Mouse (Mus musculus) kidney, adult 8-10 months (tissue): ENCODE data around the gene Polg2.
"Not testable (repeated sequence)": the region's sequence is repeated elsewhere in the genome, so short reads cannot be mapped to it uniquely, and the experiment has no call there.

Experiments
- DNase-seq, 2 experiments: peaks; one replicate each; pipeline ENCODE4 v3.0.0; 2022

The Polg2 gene

DNA sequence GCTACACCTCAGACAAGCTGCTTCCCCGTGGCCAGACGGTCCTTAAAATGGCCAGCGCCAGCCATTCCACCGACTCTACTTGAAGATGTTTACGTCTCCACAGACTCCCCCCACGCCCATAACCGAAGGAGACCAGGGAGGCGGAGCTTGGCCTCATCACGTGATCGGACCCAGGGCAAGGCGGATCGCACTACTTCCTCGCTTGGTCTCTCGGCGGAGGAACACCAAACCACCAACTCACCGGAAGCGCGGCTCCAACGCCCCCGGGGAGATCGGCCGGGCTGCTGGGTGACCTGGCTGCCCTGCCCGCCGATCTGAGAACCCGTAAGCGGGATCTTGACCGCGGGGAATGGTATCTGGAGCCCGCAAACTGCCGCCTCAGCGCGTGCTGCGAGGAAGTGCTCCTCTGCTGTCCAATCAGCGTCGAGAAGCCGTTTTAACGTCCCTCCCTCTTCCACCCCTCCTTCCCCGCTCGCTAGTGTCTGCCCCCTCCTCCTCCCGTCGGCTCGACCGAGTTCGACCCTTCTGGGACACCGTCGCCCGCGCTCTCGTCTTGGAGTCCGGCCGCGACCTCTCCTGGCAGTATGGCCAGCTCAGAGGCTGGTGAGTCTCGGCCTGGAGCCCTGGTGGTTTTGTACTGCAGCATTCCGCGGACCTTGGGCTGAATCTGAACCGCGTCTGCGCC lies 9.6 kb upstream of the Polg2 start, which contains the start of the genes Ddx5 and Cep95:
TSS of gene Ddx5 (minus strand) at position 411 of the 685 bp plus-strand sequence.
TSS of gene Cep95 (plus strand) at position 478 of the 685 bp plus-strand sequence.
- peak; percentile 98 to 99 for DNase-seq

DNA sequence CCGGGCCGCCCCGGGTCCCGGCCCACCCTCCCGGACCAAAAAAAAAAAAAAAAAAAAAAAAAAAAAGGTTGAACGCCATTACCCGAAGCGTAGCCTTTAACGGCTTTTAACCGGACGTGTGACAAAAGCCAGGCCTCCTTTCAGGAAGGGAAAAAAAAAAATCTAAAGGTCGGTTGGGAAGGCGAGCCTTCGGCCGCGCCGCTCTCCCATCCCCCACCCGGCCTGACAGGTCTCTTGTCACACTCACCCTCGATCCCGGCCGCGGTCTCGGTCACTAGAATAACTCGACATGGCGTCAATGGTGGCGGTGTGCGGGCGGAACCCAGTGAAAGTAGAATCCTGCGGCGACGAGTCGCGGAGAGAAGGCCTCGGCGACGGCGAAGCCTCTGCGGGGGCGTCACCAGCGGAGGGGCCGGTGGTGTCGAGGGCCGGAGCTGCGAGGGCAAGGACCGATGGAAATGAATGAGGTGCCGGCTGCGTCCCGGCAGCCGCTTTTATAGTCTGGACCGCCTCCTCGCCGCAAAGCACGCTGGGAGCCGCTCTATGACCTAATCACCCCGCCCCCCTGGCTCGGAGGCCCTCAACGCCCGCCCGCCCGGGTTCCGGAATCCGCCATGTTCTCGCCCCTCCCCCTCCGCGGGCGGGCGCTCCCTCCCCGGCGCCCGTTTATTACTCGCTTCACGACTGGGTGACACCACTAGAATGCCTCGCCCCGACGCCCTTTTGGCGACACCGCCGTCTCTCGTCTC lies 8.9 kb upstream of the Polg2 start:
- DNase-seq, result peak; percentile 96 to 98

DNA sequence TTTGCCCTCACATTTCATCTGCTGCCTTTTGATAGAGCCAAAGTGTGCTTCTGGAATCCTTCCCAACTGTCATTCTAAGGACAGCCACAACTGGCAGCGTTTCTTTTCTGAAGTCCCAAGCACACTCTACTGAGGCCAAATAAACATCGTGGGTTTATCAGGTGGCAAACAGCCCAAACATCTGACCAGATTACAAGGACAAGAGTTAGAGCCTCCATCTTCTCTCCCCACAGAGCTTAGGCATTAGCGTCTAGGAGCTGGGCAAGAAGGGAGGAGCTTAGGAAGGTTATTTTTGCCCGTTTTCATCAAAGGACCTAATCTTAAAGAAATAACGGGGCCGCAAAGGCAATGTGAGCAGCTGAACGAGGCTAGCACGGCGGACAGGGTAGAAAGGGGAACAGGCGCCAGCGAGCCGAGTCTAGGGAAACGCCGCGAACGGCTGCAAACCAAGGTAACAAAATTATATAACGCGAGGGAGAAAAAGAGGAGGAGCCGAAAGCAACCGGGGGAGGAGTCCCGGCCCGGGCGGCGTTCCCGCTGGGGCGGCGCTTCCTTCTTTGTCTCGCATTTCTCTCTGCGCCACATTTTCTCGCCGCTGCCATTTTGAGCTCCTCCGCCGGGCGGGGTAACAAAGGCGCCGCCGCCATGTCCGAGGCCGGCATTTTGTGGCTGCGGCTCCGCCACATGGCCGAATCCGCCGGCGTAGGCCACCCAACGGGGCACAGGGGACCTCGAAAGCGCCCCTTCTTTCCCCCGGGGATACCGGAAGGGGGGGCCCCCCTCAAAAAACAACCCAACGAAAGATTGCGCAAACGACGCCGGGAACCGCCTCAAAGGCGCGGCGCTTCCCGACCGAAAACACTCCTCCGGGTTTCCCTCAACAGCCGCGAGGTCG lies 8.0 kb upstream of the Polg2 start:
- DNase-seq, result peak; percentile 90 to 93

DNA sequence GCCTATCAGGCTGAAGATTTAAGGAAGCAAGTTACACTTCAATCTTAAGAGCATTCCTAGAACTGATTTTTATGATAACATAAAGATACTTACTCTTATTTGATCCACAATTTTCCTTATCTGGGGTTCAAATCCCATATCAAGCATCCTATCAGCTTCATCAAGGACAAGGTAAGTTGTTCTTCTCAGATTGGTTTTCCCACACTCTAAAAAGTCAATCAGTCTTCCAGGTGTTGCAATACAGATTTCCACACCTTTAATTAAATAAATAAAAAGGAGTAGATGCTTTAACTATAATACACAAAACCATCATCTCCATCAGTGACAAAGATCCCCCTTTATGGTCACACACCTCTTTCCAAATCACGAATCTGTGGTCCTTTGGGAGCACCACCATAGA lies 5.7 kb upstream of the Polg2 start:
- DNase-seq, result no peak

DNA sequence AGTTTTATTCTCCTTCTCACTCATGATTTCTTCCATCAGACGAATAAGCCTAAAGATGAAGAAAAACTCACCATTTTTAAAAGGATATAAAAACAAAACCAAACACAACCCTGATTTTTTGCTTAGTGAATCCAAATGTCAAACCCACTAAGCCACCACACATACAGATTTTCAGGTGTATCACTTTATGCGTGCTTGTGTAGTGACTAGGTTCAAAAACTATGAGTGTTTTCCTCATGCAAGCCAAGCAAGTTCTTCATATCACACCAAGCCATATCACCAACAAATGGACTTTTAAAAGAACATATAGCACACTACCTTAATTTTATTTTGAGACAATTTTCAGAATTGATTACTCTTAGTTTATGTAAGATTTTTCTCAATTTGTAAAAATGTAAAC lies 5.1 kb upstream of the Polg2 start:
- no peak for DNase-seq

DNA sequence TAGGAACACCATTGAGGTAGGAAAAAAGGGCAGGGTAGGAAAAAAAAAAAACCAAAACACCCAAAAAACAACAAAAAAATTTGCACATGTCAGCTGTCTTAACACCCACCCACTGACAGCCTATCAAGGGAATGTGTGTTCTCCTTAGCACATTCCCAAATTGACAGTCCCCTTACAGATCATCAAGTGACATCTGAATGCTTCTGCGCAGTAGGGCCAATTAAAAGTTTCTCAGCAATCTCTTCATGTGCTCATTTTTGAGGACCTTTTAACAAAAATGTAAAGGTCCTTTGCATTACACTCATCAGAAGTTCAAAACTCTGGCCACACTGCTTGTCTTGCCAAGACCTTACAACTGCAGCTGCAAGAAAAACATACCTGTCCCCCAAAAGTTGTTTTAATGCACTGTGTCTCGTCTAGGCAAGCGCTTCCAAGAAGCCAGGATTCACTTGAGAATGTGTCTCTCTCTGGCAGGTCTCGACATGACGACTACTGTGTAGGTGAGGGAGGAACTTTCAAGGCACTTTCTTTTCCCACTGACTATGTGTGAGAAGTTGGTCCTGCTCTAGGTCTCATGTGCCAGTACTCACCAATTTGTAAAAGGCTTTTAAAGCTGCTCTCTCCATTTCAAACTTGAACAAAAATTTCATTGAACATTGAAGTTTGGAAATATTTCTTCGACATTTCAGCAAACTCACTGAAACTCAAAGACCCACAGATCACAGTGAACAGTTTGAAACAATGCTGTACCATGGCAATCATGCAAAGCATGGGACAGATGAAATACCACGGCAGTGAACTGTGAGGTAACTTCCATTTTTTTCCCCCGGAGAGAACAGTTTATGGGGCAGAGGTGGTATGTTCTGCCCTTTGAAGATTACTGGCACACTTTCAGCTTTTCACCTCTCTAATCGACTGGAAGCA lies 3.8 kb upstream of the Polg2 start:
- DNase-seq, result no peak

DNA sequence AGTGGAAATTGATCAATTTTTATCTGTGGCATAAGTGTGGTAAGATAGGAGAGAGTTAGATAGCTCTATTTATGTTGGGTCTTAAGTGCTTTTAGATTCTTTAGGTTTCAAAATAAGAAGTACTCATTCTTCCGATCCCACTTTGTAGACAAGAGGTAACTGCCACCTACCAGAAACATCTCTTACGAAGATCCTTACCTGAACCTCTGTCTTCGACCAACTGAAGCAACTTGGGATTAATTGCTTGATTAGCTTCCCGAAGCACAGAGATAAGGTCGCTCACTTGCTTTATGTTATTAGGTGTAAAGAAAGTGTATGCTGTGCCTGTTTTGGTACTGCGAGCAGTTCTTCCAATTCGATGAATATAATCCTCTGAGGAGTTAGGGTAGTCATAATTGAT lies 2.9 kb upstream of the Polg2 start:
- DNase-seq, result not testable (repeated sequence)

DNA sequence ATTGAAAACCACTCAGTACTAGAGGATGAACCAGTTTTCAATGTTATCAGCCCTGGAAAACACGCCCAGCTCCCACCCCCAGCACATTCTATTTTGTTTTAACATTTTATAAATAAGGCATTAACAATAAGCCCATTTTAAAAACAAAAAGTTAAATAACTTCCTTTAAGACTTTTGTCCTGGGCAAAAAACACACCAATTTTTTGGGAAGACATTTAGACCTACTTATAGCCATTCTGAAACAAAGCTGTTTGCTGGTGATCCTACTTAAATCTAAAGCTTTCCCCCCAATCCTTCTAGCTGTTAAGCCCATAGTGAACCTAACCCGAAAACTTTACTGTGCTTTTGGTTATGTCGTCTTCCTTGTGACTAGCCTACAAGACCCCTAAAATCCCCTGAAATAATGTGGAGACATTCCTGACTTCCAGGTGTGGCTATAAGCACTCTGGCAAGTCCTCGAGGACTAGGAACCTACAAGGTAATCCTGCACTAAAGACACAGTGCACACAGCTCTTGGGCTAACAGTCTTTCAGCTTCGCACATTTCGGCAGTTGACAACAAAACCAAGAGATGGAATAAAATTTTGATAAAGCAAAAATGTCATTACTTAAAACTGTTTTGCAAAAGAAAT lies 1.4 kb upstream of the Polg2 start:
- DNase-seq, result no peak

DNA sequence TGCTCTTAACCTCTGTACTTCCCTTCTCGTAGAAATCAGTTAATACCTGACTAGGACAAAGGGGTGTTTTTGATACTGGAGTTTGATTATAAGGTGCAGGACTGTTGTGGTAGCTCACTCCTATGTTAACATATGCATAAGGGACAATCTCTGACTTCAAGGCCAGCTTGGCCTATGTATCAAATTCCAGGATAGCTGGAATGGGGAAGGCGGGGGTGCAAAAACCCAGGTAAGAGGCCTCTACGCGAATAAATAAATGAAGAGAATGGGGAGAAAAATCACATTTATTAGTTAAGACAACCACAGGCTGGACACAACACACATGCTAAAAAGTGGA lies 720 bp upstream of the Polg2 start:
- no peak for DNase-seq

DNA sequence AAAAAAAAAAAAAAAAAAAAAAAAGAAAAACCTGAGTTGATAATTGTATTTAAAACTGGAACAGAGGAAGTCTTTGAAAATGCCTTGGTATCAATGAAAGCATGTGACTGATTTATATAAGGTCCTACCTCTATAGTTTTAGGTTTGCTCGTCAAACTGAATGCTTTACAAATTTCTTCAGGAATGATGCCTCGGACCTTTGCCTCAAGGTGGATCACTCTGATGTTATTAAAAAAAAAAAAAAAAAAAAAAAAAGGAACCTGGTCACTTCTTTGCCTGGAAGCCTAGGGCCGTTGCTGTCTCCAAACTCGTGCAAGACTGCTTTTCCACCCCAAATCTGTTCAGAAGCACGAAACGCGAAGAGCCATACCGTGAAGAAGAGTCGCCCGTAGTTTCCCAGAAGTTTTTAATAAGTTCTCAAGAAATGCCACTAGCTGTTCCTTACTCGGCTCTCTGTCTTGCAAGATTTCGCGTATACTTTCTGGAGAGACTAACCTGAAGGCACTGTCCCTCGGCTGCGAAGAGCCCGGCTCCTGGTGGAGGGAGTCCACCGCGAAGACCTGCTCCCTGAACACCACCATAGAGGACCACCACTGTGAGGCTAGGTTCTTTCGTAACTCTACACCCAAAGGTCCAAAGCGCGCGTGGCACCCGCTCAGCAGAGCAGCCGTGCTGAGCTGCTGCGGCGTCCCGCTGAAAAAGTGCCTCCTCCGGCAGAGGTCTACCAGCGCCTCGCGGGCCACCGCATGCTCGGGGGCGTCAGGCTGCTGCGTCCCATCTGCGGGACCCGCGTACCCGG lies 549 bp downstream of the Polg2 start:
- DNase-seq, result no peak

DNA sequence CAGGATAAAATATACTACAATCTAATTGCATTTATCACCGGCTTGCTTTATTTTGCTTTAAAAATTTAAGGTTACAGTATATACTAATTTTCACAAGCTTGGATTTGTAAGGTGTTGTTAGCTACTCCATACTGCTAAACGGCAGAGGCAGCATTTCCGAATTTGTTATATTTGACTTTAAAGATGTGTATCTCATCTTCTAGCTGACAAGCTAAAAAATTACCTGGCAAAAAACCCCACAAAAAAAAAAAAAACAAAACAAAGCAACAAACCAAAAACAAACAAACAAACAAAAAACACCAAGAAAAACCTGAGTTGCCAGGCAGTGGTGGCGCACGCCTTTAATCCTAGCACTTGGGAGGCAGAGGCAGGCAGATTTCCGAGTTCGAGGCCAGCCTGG lies 1.2 kb downstream of the Polg2 start:
- no peak for DNase-seq

DNA sequence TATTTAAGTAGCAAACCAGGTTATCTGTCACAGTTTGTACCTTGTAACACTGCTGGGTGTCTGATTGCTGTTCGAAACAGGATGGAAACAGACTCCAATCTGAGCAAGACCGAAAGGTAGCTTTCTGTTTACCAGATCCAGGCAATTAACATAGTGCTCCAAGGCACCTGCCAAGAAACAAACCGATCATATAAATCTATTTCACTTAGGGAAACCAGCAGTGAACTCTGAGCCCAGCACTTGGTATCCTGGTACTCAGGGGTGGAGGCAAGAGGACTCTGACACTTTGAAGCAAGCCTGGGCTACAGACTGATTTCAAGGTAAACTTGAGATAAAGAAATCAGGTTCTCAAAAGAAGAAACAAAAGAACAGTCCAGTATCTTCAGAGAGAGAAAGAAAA lies 1.9 kb downstream of the Polg2 start:
- DNase-seq, result peak; percentile 37 to 58

DNA sequence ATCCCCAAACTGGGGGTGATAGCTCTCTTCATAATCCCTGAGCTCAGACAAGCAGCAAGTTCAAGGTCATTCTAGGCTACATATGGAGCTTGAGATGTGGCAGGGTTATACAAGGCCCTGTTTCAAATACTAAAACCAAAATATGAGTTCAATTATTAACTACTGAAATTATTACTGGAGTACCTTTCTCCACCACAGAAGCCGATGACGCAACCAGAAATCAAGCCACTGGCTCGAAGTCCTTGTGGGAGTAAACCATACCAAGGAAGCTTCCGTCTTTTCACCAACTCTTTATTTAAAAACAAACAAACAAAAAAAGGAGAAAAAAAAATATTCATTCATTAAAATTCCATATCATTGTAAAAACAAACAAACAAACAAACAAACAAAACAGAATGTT lies 2.4 kb downstream of the Polg2 start:
- DNase-seq, result peak; percentile 54 to 63

DNA sequence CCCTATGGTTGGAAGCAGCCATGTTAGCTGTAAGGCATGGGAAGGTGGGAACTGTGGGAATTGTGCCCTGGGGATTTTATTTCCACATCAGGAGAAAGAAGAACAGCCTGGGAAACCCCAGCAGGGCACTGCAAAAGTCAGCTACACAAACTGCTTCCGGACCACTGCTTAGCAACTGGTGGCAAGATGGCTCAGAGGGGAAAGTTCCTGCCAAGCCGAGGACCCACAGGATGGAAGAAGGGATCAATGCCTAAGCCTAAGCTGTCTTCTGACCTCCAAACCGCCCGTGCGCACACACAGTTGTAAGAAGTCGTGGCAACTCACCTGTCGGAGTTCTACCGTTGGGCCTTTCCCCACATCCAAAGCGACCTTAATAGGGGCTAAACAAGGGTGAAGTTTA lies 6.3 kb downstream of the Polg2 start:
- DNase-seq, result no peak

DNA sequence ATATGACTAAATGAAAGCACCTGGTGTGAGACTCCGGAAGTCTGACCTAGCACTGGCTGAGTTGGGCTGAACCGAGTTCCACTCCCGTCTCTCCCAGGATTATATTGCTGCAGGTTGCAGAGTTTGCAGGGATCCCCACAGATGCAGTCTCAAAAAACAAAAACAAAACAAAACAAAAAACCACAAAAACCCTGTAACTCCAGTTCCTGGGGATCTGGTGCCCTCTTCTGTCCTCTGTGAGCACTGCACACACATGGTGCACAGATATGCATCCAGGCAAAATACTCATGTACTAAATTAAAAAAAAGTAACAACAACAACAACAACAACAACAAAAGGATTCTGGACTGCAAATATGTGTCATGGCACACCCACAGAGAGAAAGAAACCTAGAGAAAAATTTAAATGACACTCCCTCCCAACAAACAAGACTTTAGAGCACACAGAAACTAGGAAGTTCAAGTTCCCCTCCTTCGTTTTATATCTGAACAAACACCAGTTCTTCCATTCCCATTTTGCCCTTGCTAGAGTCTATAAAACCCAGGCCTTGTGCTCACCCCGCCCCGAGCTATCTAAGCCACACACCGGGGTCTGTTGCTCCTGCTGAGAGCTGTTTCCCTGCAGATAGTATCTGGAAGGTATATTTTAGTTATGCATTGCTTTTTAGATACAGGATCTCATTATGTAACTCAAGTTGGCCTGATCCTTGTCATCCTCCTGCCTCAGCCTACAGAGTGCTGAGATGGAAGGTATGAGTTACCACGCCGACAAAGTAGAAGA lies 9.0 kb downstream of the Polg2 start:
- no peak for DNase-seq

DNA sequence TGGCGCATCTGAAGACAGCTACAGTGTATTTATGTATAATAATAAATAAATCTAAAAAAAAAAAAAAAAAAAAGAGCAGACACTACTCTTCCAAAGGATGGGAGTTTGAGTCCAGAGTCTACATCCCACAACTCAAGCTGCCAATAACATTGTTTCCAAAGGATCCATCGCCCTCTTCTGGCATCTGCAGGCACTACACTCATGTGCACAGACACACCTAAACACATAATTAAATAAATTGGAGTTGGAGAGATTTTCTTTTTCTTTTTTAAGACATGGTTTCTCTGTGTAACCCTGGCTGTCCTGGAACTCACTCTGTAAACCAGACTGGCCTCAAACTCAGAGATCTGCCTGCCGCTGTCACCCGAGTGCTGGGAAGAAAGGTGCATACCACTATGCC lies 11.8 kb downstream of the Polg2 start:
- no peak for DNase-seq

DNA sequence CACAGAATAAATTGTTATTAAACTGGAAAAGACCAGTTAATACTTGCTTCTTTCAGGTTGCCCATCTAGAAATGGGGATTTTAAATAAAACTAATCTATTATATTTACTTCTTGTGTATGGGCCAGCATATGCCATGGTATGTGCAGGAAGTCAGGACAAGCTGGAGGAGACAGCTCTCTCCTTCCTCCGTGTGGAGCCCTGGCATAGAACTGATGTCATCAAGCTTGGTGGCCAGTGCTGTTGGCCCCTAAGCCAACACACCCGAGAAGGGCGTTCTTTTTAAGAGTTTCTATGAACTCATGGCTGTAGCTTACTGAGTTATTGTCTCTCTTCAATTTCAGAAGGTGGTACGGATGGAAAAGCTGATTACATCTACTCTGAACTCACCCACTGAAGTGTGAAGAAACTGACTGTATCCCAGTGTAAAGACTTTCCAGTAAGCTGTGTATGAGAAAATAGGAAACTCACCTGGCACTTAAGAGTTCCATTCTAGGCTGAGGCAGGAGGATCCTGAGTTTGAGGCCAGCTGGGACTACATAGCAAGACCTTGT lies 12.7 kb downstream of the Polg2 start:
- DNase-seq, result no peak

DNA sequence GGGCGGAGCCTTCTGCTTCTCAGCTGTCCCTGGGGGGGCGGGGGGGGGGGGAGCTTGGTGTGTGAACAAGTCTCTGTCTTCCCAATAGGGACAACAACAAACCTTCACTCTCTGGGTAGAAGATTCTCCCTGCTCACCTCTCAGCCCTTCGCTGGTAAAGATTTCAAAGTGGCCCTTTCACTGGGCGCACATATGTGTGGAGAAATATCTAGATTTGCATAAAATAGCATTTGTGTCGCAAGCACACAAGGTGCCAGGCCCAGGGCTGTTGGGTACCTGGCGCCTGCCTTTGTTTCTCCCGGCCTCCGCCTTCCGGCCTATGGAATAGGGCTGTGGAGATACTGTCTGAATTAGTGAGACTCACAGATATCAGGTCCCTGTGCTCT lies 16.5 kb downstream of the Polg2 start:
- DNase-seq, result no peak

DNA sequence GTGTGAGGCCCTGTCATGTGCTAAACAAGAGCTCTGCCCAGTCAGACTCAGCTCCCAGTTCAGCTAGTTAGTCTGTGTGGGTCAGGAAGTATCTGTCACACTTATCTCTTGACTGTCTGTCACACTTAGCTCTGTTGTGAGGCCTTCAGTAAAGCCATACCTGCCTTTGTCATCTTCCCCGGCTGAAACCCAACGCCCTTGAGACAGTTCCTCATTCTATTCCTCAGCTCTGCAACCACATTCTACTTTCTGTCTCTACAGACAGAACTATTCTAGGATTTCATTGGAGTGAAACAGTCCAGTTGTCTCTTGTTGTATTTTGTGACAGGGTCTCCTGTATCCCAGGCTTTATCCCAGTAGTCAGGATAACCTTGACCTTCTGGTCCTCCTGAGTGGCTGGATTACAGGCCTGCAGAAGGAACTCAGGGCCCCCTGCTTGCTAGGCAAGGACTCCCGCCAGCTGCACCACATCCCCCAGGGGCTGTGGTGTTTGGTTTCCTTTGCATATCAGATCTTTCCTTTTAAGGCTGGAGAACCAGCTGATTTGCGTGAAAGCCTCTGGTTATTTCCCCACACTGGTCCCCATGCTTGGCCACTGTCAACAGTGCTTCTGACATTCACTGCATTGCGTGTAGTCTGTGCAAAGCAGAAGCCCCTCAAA lies 17.1 kb downstream of the Polg2 start:
- DNase-seq, result no peak
